Mouse (Mus musculus): ENCODE measurements around the gene B4galnt3.

DNA sequence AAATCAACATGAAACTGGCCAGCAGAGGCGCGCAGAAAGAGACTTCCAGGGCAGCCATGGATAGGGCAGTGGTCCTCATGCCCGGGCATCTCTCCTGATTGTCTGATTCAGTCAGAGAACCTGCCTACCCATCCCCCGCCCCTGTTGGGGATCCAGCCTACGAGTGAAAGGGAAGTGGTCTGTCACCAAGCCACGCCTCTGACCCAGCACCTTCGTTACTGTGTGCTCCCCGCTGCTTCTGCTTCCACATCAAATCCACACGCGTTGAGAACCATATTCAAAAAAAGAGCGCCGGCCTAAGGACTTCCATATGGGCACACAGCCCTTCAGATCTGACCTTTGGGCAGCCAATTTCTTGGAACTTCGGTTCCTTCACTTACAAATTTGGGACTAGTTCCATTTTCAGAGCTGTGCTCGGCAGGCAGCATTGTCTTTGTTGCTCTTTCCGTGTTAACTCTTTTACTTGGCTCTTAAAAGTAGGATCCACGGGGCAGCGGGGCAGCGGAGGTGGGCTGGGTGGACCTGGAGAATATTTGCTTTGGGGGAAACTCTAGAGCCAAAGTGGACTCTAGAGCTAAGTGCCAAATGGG is 106.7 kb downstream of the B4galnt3 start:
- TF ChIP-seq CTCF (IDR thresholded peaks at IDR 0.05; ENCODE audit: low read depth) (no peak), EP300 (IDR thresholded peaks at IDR 0.05; ENCODE audit: low read depth) (no peak)

Data from liver, postnatal 0 days (tissue).